Mouse (Mus musculus): ENCODE results near the gene Amotl2. TPM values are rescaled to one million over a fixed set of nuclear protein-coding genes. Genes with fewer than 3 reads are reported as not detected.
"Not testable (repeated sequence)": the region's sequence is repeated elsewhere in the genome, so short reads cannot be mapped to it uniquely, and the experiment has no call there.

Gene Amotl2
- polyA plus RNA-seq, 1 experiment from 2014 or later, result 28.7 TPM

DNA sequence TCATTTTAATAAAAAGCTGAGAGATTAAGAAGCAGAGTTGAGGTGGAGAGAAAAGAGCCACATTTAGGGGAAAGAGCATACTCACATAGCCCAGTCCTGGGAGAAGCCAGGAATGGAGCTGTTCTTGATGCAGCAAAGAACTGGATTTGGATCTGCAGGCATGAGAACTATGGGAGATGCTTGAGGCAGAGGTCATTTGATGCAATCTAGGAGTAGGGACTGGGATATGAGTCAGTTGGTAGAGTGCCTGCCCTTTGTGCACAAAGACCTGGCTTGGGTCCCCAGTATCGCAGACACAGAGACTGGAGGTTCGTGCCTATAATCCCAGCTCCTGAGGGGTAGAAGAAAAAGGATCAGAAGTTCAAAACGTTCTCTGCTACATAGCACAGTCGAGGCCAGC lies 38.7 kb downstream of the Amotl2 start:
- peaks cover 13% of the 10 kb centered on the region for H3K4me1 ChIP-seq (ENCODE audit: control insufficient read depth, insufficient read depth, low read length)
- no peak for ATAC-seq (replicated peaks; ENCODE audit: insufficient number of reproducible peaks, low FRiP score, low TSS enrichment)
- H3K9ac ChIP-seq (ENCODE audit: low read depth, low read length), result no peak overlapping the region
- 78% methylated on average over 4 of the region's 4 CpGs for WGBS (ENCODE audit: insufficient replicate concordance)
- H3K27ac ChIP-seq (ENCODE audit: low read depth, low read length), result no peak overlapping the region
- H3K4me2 ChIP-seq, result no peak overlapping the region
- H3K9me3 ChIP-seq (replicated peaks; ENCODE audit: control insufficient read depth, low read length), result no peaks in the 10 kb centered on the region
- H3K4me3 ChIP-seq (ENCODE audit: low read depth, low read length), result no peak overlapping the region
- no peaks in the 10 kb centered on the region for H3K27me3 ChIP-seq (ENCODE audit: control insufficient read depth, insufficient read depth, low read length)
- H3K36me3 ChIP-seq (ENCODE audit: control insufficient read depth, insufficient read depth, low read length), result no peaks in the 10 kb centered on the region

DNA sequence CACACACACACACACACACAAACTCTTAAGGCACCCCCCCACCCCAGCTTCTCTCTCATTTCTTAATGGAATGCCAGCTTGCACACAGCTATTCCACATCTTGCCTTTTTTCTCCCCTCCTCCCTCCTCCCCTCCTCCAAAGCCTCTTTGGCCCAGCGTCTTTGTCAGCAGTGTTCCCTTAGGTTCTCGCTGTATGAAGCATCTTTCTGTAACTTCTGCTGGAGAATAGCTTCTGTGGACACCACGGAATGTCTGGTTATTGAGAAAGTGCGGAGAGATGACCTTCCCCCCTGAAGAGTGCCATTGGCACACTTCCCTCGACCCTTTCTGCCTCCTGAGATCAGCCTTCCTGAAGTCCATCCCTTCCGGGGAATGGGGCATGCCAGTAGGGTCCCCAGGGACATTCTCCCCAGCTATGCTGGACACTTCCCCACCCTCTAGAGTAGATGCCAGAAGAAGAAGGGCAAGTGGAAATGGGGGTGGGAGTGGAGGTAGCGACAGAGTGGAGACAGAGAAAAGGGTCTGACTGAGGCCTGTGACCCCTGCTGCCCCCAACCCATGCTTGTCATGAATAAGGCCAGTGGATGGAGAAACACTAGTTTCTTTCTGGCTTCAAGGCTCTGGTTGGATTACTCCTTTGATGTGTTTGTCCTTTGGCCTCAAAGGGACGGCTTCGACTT lies 39.3 kb downstream of the Amotl2 start:
- no peak overlapping the region for H3K4me3 ChIP-seq (ENCODE audit: low read depth, low read length)
- WGBS (ENCODE audit: insufficient replicate concordance), result 67% methylated on average over 9 of the region's 9 CpGs
- ATAC-seq (replicated peaks; ENCODE audit: insufficient number of reproducible peaks, low FRiP score, low TSS enrichment), result no peak
- H3K4me1 ChIP-seq (ENCODE audit: control insufficient read depth, insufficient read depth, low read length), result peaks cover 13% of the 10 kb centered on the region
- H3K9me3 ChIP-seq (replicated peaks; ENCODE audit: control insufficient read depth, low read length), result no peaks in the 10 kb centered on the region
- H3K36me3 ChIP-seq (ENCODE audit: control insufficient read depth, insufficient read depth, low read length), result no peaks in the 10 kb centered on the region
- no peak overlapping the region for H3K27ac ChIP-seq (ENCODE audit: low read depth, low read length)
- no peak overlapping the region for H3K4me2 ChIP-seq
- no peak overlapping the region for H3K9ac ChIP-seq (ENCODE audit: low read depth, low read length)
- no peaks in the 10 kb centered on the region for H3K27me3 ChIP-seq (ENCODE audit: control insufficient read depth, insufficient read depth, low read length)

DNA sequence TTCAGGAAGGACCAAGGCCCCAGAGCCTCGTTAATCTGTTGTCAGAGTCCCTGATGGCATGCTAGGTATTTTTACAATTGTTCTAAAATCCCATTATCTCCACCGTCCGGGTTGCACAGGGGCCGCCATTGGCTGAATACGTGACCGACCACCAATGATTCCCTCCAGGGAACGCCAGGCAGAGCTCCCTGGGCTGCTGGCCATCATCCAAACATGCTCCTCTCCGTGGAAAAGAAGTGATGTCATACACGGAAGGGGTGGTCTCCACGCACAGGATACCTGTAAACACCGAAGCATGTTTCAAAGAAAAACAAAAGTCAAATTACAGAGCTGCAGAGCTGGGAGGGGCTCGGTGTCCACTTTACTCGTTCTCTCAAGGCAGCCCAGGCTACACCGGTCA lies 39.9 kb downstream of the Amotl2 start:
- no peaks in the 10 kb centered on the region for H3K27me3 ChIP-seq (ENCODE audit: control insufficient read depth, insufficient read depth, low read length)
- H3K36me3 ChIP-seq (ENCODE audit: control insufficient read depth, insufficient read depth, low read length), result no peaks in the 10 kb centered on the region
- no peak overlapping the region for H3K4me3 ChIP-seq (ENCODE audit: low read depth, low read length)
- H3K9ac ChIP-seq (ENCODE audit: low read depth, low read length), result no peak overlapping the region
- no peak overlapping the region for H3K4me2 ChIP-seq
- no peak overlapping the region for H3K27ac ChIP-seq (ENCODE audit: low read depth, low read length)
- WGBS (ENCODE audit: insufficient replicate concordance), result 63% methylated on average over 14 of the region's 14 CpGs
- ATAC-seq (replicated peaks; ENCODE audit: insufficient number of reproducible peaks, low FRiP score, low TSS enrichment), result no peak
- H3K9me3 ChIP-seq (replicated peaks; ENCODE audit: control insufficient read depth, low read length), result no peaks in the 10 kb centered on the region
- peaks cover 13% of the 10 kb centered on the region for H3K4me1 ChIP-seq (ENCODE audit: control insufficient read depth, insufficient read depth, low read length)

DNA sequence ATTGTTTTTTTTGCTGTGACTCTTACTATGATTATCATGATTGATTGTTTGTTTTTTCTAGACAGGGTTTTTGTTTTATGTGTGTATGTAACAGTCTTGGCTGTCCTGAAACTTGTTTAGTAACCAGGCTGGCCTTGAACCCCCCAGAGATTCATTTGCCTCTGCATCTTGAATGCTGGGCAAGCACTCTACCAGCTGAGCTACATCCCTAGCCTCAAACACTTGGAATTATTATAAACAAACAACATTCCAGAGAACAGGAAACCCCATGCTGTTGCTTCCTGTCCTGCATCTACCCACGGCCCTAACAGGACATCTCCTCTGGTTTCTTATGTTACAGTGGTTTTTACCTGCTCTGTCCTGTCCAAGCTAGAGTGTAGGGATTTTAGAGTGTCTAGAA lies 42.4 kb downstream of the Amotl2 start:
- Histone ChIP-seq H3K9me3 (replicated peaks; ENCODE audit: control insufficient read depth, low read length) (no peaks in the 10 kb centered on the region), H3K4me1 (ENCODE audit: control insufficient read depth, insufficient read depth, low read length) (peaks cover 22% of the 10 kb centered on the region), H3K9ac (ENCODE audit: low read depth, low read length) (no peak overlapping the region), H3K4me3 (ENCODE audit: low read depth, low read length) (no peak overlapping the region), H3K27ac (ENCODE audit: low read depth, low read length) (peak overlapping the region; percentile 67), H3K4me2 (no peak overlapping the region), H3K36me3 (ENCODE audit: control insufficient read depth, insufficient read depth, low read length) (no peaks in the 10 kb centered on the region), H3K27me3 (ENCODE audit: control insufficient read depth, insufficient read depth, low read length) (no peaks in the 10 kb centered on the region)
- no peak for ATAC-seq (replicated peaks; ENCODE audit: insufficient number of reproducible peaks, low FRiP score, low TSS enrichment)
- 38% methylated on average over 1 of the region's 1 CpGs for WGBS (ENCODE audit: insufficient replicate concordance)

GRCm38 (mm10) chr9:102759581-102760001 lies 43.1 kb downstream of the Amotl2 start:
- no peaks in the 10 kb centered on the region for H3K9me3 ChIP-seq (replicated peaks; ENCODE audit: control insufficient read depth, low read length)
- peak overlapping the region; percentile 67 for H3K27ac ChIP-seq (ENCODE audit: low read depth, low read length)
- H3K4me3 ChIP-seq (ENCODE audit: low read depth, low read length), result no peak overlapping the region
- no peak overlapping the region for H3K9ac ChIP-seq (ENCODE audit: low read depth, low read length)
- WGBS (ENCODE audit: insufficient replicate concordance), result 30% methylated on average over 5 of the region's 5 CpGs
- peaks cover 22% of the 10 kb centered on the region for H3K4me1 ChIP-seq (ENCODE audit: control insufficient read depth, insufficient read depth, low read length)
- no peaks in the 10 kb centered on the region for H3K36me3 ChIP-seq (ENCODE audit: control insufficient read depth, insufficient read depth, low read length)
- H3K27me3 ChIP-seq (ENCODE audit: control insufficient read depth, insufficient read depth, low read length), result no peaks in the 10 kb centered on the region
- no peak for ATAC-seq (replicated peaks; ENCODE audit: insufficient number of reproducible peaks, low FRiP score, low TSS enrichment)
- no peak overlapping the region for H3K4me2 ChIP-seq

DNA sequence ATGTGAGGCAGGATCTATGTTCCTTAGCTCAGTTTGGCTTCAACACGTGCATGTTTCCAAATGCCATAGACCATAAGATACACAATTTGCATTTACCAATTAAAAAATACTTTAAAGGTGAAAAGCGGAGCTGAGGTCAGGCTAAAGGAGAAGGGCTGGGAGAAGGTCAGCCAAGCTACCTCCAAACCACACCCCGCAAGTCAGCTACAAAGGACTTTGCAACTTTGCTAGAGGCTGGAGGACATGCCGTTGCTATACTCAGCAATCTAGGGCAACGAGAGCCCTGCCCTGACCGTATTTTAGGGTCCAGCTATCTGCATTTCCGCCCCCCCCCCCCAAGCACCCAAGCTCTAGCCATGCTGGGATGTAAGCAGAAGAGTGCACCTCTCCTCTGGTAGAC lies 45.1 kb downstream of the Amotl2 start:
- Histone ChIP-seq H3K9ac (ENCODE audit: low read depth, low read length) (no peak overlapping the region), H3K27me3 (ENCODE audit: control insufficient read depth, insufficient read depth, low read length) (no peaks in the 10 kb centered on the region), H3K4me1 (ENCODE audit: control insufficient read depth, insufficient read depth, low read length) (peaks cover 19% of the 10 kb centered on the region), H3K4me3 (ENCODE audit: low read depth, low read length) (no peak overlapping the region), H3K4me2 (no peak overlapping the region), H3K36me3 (ENCODE audit: control insufficient read depth, insufficient read depth, low read length) (no peaks in the 10 kb centered on the region), H3K9me3 (replicated peaks; ENCODE audit: control insufficient read depth, low read length) (no peaks in the 10 kb centered on the region), H3K27ac (ENCODE audit: low read depth, low read length) (no peak overlapping the region)
- 88% methylated on average over 7 of the region's 7 CpGs for WGBS (ENCODE audit: insufficient replicate concordance)
- no peak for ATAC-seq (replicated peaks; ENCODE audit: insufficient number of reproducible peaks, low FRiP score, low TSS enrichment)

GRCm38 (mm10) chr9:102762836-102763235 lies 46.4 kb downstream of the Amotl2 start:
- Histone ChIP-seq H3K27ac (ENCODE audit: low read depth, low read length) (no peak overlapping the region), H3K4me1 (ENCODE audit: control insufficient read depth, insufficient read depth, low read length) (peaks cover 25% of the 10 kb centered on the region), H3K4me3 (ENCODE audit: low read depth, low read length) (no peak overlapping the region), H3K9ac (ENCODE audit: low read depth, low read length) (no peak overlapping the region), H3K9me3 (replicated peaks; ENCODE audit: control insufficient read depth, low read length) (no peaks in the 10 kb centered on the region), H3K4me2 (no peak overlapping the region), H3K27me3 (ENCODE audit: control insufficient read depth, insufficient read depth, low read length) (no peaks in the 10 kb centered on the region), H3K36me3 (ENCODE audit: control insufficient read depth, insufficient read depth, low read length) (no peaks in the 10 kb centered on the region)
- WGBS (ENCODE audit: insufficient replicate concordance), result 64% methylated on average over 3 of the region's 3 CpGs
- no peak for ATAC-seq (replicated peaks; ENCODE audit: insufficient number of reproducible peaks, low FRiP score, low TSS enrichment)

DNA sequence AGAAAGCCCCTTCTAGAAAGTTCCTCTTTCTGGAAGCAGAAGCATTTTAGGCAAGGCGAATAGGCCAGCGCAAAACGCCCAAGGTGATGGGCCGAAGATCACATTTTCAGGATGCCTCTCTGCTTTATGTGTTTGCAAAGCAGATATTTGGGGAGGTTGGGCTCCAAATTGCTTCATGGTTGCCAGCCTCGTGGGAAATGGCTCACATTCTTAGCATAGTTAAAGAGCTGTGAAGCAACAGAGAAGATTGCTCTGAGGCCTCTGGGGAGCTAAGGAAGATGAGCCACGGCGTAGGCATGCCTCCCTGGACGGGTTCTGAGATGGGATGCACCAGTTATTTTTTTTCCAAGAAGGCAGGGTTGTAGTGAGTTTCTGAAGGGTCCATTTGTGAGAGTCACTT lies 47.0 kb downstream of the Amotl2 start:
- Histone ChIP-seq H3K27ac (ENCODE audit: low read depth, low read length) (0 out of 2 replicates have a peak overlapping the region, but pooled peaks have one; percentile 10), H3K36me3 (ENCODE audit: control insufficient read depth, insufficient read depth, low read length) (no peaks in the 10 kb centered on the region), H3K4me1 (ENCODE audit: control insufficient read depth, insufficient read depth, low read length) (peaks cover 25% of the 10 kb centered on the region), H3K9me3 (replicated peaks; ENCODE audit: control insufficient read depth, low read length) (no peaks in the 10 kb centered on the region), H3K4me2 (no peak overlapping the region), H3K27me3 (ENCODE audit: control insufficient read depth, insufficient read depth, low read length) (no peaks in the 10 kb centered on the region), H3K4me3 (ENCODE audit: low read depth, low read length) (no peak overlapping the region), H3K9ac (ENCODE audit: low read depth, low read length) (no peak overlapping the region)
- no peak for ATAC-seq (replicated peaks; ENCODE audit: insufficient number of reproducible peaks, low FRiP score, low TSS enrichment)
- WGBS (ENCODE audit: insufficient replicate concordance), result 45% methylated on average over 8 of the region's 8 CpGs

DNA sequence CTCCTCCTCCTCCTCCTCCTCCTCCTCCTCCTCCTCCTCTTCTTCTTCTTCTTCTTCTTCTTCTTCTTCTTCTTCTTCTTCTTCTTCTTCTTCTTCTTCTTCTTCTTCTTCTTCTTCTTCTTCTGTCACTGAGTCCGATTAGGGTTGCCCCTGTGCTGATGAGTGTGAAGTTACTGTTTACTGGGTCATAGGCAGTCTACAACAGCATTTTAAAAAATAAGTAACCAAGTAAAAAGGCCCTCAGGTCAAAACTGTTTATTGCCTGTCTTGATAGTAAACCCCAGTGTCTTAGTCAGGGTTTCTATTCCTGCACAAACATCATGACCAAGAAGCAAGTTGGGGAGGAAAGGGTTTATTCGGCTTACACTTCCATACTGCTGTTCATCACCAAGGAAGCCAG lies 48.1 kb downstream of the Amotl2 start:
- not testable (repeated sequence) for H3K27ac ChIP-seq (ENCODE audit: low read depth, low read length); H3K9me3 ChIP-seq (replicated peaks; ENCODE audit: control insufficient read depth, low read length); ATAC-seq (replicated peaks; ENCODE audit: insufficient number of reproducible peaks, low FRiP score, low TSS enrichment); H3K4me3 ChIP-seq (ENCODE audit: low read depth, low read length); H3K36me3 ChIP-seq (ENCODE audit: control insufficient read depth, insufficient read depth, low read length); H3K27me3 ChIP-seq (ENCODE audit: control insufficient read depth, insufficient read depth, low read length); H3K4me2 ChIP-seq; H3K9ac ChIP-seq (ENCODE audit: low read depth, low read length)
- H3K4me1 ChIP-seq (ENCODE audit: control insufficient read depth, insufficient read depth, low read length), result peaks cover 19% of the 10 kb centered on the region
- WGBS (ENCODE audit: insufficient replicate concordance), result 100% methylated on average over 1 of the region's 2 CpGs

Data from heart, embryonic 11.5 days (tissue).